Mouse (Mus musculus) cortical plate, adult 2 months (tissue): ENCODE results near the gene Spata13. TPM values are rescaled to one million over a fixed set of nuclear protein-coding genes. Genes with fewer than 3 reads are reported as not detected.

Experiments
- H3K27ac ChIP-seq: fragments of 200-500 bp; 2 replicates; pipeline ENCODE4 v1.5.1; 2012; ENCODE audit warnings: low read length, control low read depth, inconsistent platforms; ENCODE audit not compliant: insufficient read depth
- H3K4me1 ChIP-seq: fragments of 200-500 bp; 2 replicates; pipeline ENCODE4 v1.6.1; 2011; ENCODE audit warnings: low read length; ENCODE audit not compliant: control insufficient read depth, insufficient read depth
- H3K4me3 ChIP-seq: fragments of 200-500 bp; 2 replicates; pipeline ENCODE4 v1.5.1; 2011; ENCODE audit warnings: mild to moderate bottlenecking, low read length, control low read depth; ENCODE audit not compliant: insufficient read depth
- CTCF ChIP-seq: fragments of 200-500 bp; IDR thresholded peaks from 2 replicates; pipeline ENCODE4 v1.5.1; 2011; ENCODE audit warnings: mild to moderate bottlenecking, control low read depth, low read length; ENCODE audit not compliant: insufficient read depth; ENCODE audit errors: extremely low read depth
- POLR2A ChIP-seq: fragments of 200-500 bp; IDR thresholded peaks from 2 replicates; pipeline ENCODE4 v1.6.1; 2011; ENCODE audit warnings: mild to moderate bottlenecking, low read length, control low read depth; ENCODE audit not compliant: insufficient read depth; ENCODE audit errors: extremely low read depth
- polyA plus RNA-seq: library from polyadenylated mRNA; depleted of rRNA; stranded (reverse); fragments of >200 nt; gene quantifications from 2 replicates; pipeline ENCODE4 v1.2.3, GENCODE M21; 2012

Gene Spata13
- polyA plus RNA-seq, 1 experiment = 6.1 TPM

- Histone ChIP-seq H3K27ac (no peak overlapping the region), H3K4me3 (no peak overlapping the region), H3K4me1 (no peaks in the 10 kb centered on the region; the same call in 1 of the 2 replicates)
- TF ChIP-seq CTCF (no peak), POLR2A (no peak)
These were observed 148.4 kb downstream of the Spata13 start for GRCm38 (mm10) chr14:60782121-60782656.

DNA sequence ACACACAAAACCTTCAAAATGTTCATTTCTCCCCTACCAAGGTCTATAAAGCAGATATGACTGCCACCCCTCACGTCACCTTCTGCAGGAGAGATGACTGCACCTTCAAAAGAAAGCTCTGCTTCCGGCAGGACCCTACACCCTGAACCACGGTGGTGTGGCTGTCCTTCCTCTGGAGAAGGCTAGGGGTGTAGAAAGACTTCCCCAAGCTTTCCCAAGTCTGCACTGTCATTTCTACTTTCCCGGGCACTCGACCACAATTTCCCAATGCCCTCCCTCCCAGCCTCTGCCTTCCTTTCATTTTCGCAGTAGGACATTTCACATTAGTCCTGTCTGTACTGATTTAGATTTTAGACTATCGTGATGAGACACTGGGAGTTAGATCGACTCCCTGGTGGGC, 149.4 kb downstream of the Spata13 start:
- TF ChIP-seq CTCF (no peak), POLR2A (no peak)

DNA sequence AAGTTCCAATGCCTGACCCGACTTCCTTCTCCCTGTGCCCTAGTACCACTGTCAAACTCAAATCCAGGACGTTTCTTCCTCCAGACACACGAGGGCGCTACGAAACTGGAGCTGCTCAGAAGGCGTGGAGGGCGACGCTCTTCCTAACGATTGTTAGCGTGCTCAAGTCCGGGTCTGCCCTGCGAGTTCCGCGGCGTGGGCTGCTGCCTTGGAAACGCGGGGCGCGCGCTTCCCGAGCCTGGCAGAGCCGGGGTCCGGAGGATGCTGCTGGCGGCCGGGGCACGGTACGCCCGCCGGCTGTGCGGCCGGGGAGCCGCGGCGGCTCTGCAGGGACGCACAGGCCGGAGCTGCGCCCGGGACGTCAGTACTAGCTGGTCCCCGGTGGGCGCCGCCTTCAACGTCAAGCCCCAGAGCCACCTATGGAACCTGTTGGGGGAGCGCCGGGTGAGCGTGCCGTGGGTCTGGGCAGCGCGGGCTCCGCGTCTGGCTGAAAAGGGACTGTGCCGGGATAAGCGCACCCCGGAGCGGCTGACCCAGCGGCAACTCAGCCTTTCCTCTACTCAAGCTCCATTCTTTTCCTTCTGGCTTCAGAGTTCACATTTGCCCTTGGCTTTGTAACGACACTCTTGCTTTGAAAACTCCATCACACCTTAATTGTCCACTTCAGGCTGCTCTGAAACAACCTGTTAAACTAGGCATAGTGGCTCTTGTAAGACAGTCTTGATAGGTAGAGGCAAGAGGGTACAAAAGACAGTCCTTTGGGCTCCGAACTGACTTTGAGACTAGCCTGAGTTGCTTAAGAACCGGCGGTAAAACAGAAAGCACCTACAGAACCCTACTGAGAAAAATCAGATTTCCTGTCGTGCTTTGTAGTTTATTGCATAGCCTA, 150.9 kb downstream of the Spata13 start, which contains the start of gene Mipep:
TSS of gene Mipep (plus strand) at position 147 of the 889 bp plus-strand sequence.
- H3K4me1 ChIP-seq = no peaks in the 10 kb centered on the region; the same call in 1 of the 2 replicates
- TF ChIP-seq CTCF (peak; percentile 90), POLR2A (peak; percentile 26; the same call in 1 of the 2 replicates)
- H3K4me3 ChIP-seq = peak within 1 kb of the TSS; percentile 58
- no peak within 1 kb of the TSS for H3K27ac ChIP-seq

More for the DNA sequence above, 149.4 kb downstream of the Spata13 start:
- Histone ChIP-seq H3K4me3 (no peak overlapping the region), H3K4me1 (no peaks in the 10 kb centered on the region; the same call in 1 of the 2 replicates), H3K27ac (no peak overlapping the region)

DNA sequence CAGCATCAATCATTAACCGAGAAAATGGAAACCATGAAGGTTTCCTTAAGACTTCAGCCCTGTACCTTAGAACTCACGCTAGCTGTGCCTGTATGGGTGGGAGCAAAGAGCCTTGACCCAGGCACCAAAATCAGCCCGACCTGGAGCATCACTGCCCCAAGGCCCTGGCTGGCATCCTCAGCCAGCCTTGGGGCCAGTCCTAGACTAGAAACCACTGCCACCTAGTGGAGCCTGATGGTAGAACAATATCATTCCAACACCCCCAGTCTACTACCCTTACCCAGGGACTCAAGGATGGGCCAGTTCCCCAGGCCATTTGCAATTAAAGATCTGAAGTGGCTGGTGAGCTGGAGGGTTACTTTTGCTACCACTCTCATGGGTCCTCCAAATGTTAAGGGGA, 156.3 kb downstream of the Spata13 start:
- TF ChIP-seq POLR2A (no peak), CTCF (peak; percentile 64)
- no peak overlapping the region for H3K27ac ChIP-seq
- H3K4me3 ChIP-seq = no peak overlapping the region
- no peaks in the 10 kb centered on the region for H3K4me1 ChIP-seq

GRCm38 (mm10) chr14:60796600-60797322, 163.0 kb downstream of the Spata13 start:
- Histone ChIP-seq H3K4me3 (no peak overlapping the region), H3K4me1 (no peaks in the 10 kb centered on the region), H3K27ac (no peak overlapping the region)
- no peak for TF ChIP-seq CTCF
- no peak for TF ChIP-seq POLR2A

GRCm38 (mm10) chr14:60797596-60797995, 163.8 kb downstream of the Spata13 start:
- H3K4me3 ChIP-seq = no peak overlapping the region
- H3K27ac ChIP-seq = no peak overlapping the region
- H3K4me1 ChIP-seq = no peaks in the 10 kb centered on the region
- TF ChIP-seq CTCF (no peak), POLR2A (no peak)

DNA sequence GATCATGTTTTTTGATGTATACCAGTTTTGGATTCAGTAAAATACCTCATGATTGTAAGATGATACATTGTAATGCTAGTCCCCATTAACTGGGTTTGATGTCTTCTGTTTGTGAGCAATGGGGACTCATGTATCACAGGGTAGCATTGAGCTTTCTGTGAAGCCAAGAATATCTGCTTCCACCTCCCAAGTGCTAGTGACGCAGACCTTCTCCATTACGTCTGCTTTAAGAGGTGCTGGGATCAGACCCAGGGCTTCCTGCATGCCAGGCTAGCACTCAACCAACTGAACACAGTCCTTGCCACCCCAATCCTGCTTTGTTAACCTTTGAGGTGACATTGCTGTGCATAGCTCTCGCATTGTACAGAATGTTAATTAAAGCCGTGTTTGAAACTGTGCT, 164.9 kb downstream of the Spata13 start:
- H3K27ac ChIP-seq = no peak overlapping the region
- H3K4me3 ChIP-seq = no peak overlapping the region
- TF ChIP-seq CTCF = no peak
- TF ChIP-seq POLR2A = no peak
- H3K4me1 ChIP-seq = no peaks in the 10 kb centered on the region

DNA sequence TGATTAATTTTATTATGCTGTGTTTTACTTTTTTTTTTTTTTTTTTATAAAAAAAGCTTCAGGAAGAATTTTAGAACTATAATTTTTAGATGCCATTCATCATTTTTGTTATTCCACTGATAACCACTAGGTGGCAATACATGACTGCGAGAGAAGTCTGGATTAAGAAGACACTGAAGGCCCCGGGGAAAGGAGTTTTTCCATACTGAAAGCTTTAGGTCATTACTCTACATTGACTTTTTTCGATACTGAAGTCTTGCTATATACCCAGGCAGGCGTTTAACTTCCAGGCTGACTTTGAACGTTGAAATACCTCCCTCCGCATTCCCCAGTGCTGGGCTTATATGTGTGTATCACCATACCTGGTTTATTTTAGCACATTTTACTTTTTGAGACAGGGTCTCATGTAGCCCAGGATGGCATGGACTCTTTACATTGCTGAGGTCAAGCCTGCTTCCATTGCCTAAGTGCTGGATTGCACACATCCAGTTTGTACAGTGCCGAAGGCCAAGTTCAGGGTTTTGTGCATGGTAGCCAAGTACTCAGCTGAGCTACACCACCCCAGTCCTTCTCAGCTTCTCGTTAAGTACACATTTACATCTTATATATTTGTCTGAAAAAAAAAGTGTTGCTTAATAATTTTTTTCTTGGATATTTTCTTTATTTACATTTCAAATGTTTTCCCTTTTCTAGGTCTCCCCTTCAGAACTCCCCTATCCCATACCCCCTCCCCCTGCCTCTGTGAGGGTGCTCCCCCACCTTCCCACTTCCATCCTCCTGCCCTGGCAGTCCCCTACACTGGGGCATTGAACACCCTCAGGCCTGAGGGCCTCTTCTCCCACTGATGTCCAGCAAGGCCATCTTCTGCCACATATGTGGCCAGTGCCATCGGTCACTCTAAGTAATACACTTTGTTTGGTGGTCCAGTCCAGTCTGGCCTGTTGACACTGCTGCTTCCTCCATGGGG, 166.2 kb downstream of the Spata13 start:
- Histone ChIP-seq H3K4me1 (no peaks in the 10 kb centered on the region), H3K4me3 (no peak overlapping the region), H3K27ac (no peak overlapping the region)
- TF ChIP-seq POLR2A (no peak), CTCF (peak; percentile 37; the same call in 1 of the 2 replicates)
